Mouse (Mus musculus): ENCODE results near the gene Nynrin. TPM values are rescaled to one million over a fixed set of nuclear protein-coding genes. Genes with fewer than 3 reads are reported as not detected.

The Nynrin gene
- total RNA-seq, 2 experiments from 2014 or later: 39.1 to 40.9 TPM

- DNase-seq: no peak
- intact Hi-C loops (cut with DNase I): no loop called here
These were observed 59.6 kb downstream of the Nynrin start for GRCm38 (mm10) chr14:55913406-55913805.

GRCm38 (mm10) chr14:55918240-55919082, 64.7 kb downstream of the Nynrin start:
- DNase-seq: peak; percentile 78
- intact Hi-C loops (cut with DNase I): no loop called here

- DNase-seq: no peak
- intact Hi-C loops (cut with DNase I): no loop called here
These were observed 68.8 kb downstream of the Nynrin start for GRCm38 (mm10) chr14:55922475-55923232.

Other genes with a start within 250 kb of the Nynrin start
- gene Rec8, start 236.0 kb upstream of the Nynrin start, total RNA-seq (2021): 1 to 10 TPM; 2.6 to 3.8 TPM
- 100 to 1,000 TPM; 161 to 176 TPM for gene Ipo4, start 218.1 kb upstream of the Nynrin start, total RNA-seq (2021)
- 1 to 10 TPM; 4.0 to 4.1 TPM for gene Gm49378, start 216.1 kb upstream of the Nynrin start, total RNA-seq (2021)
- gene Tm9sf1, start 210.2 kb upstream of the Nynrin start, total RNA-seq (2021): 10 to 100 TPM; 35.3 to 41.1 TPM
- 1 to 10 TPM; 1.2 to 2.4 TPM for gene Tssk4, start 203.8 kb upstream of the Nynrin start, total RNA-seq (2021)
- 10 to 100 TPM; 44.6 to 44.7 TPM for gene Mdp1, start 193.5 kb upstream of the Nynrin start, total RNA-seq (2021)
- gene Gmpr2, start 182.1 kb upstream of the Nynrin start, total RNA-seq (2021): 10 to 100 TPM; 33.8 to 35.4 TPM
- 100 to 1,000 TPM; 347 to 384 TPM for gene Nedd8, start 181.9 kb upstream of the Nynrin start, total RNA-seq (2021)
- gene Tinf2, start 172.2 kb upstream of the Nynrin start, total RNA-seq (2021): 10 to 100 TPM; 11.8 to 15.6 TPM
- gene Tgm1, start 140.1 kb upstream of the Nynrin start, total RNA-seq (2021): under 1 TPM in 1 of 2 experiments, not detected in 1; 0.32 TPM
- 10 to 100 TPM; 55.2 to 55.8 TPM for gene Rabggta, start 131.7 kb upstream of the Nynrin start, total RNA-seq (2021)
- 10 to 100 TPM; 63.2 to 75.1 TPM for gene Dhrs1, start 108.3 kb upstream of the Nynrin start, total RNA-seq (2021)
- 10 to 100 TPM; 19.5 to 20.1 TPM for gene Nop9, start 108.3 kb upstream of the Nynrin start, total RNA-seq (2021)
- gene Cideb, start 95.6 kb upstream of the Nynrin start, total RNA-seq (2021): under 1 TPM in 1 of 2 experiments, not detected in 1; 0.90 TPM
- 1 to 10 TPM in 1 of 2 experiments, under 1 TPM in 1; 0.79 to 1.0 TPM for gene Ltb4r2, start 92.6 kb upstream of the Nynrin start, total RNA-seq (2021)
- 1 to 10 TPM; 1.0 to 1.4 TPM for gene Ltb4r1, start 88.0 kb upstream of the Nynrin start, total RNA-seq (2021)
- 1 to 10 TPM; 4.6 to 5.2 TPM for gene Adcy4, start 69.9 kb upstream of the Nynrin start, total RNA-seq (2021)
- 1 to 10 TPM; 1.4 to 1.8 TPM for gene Ripk3, start 65.1 kb upstream of the Nynrin start, total RNA-seq (2021)
- gene Nfatc4, start 30.9 kb upstream of the Nynrin start, total RNA-seq (2021): 1 to 10 TPM; 8.2 TPM
- under 1 TPM; 0.44 to 0.74 TPM for gene Cbln3, start 30.4 kb downstream of the Nynrin start, total RNA-seq (2021)
- 10 to 100 TPM; 12.5 to 13.4 TPM for gene Khnyn, start 30.9 kb downstream of the Nynrin start, total RNA-seq (2021)
- gene Sdr39u1, start 46.3 kb downstream of the Nynrin start, total RNA-seq (2021): 10 to 100 TPM; 63.1 to 75.9 TPM
- 10 to 100 TPM in 1 of 2 experiments, 1 to 10 TPM in 1; 9.8 to 12.4 TPM for gene Cma1, start 90.7 kb downstream of the Nynrin start, total RNA-seq (2021)
- gene Cma2, start 97.0 kb downstream of the Nynrin start, total RNA-seq (2021): not detected
- not detected for gene Mcpt1, start 164.0 kb downstream of the Nynrin start, total RNA-seq (2021)
- gene Mcpt9, start 176.5 kb downstream of the Nynrin start, total RNA-seq (2021): not detected
- not detected for gene Mcpt2, start 188.0 kb downstream of the Nynrin start, total RNA-seq (2021)
- gene Mcpt4, start 208.3 kb downstream of the Nynrin start, total RNA-seq (2021): 1 to 10 TPM; 3.1 to 4.8 TPM
- gene Mcpt8, start 231.3 kb downstream of the Nynrin start, total RNA-seq (2021): not detected
- gene Ctsg, start 248.6 kb downstream of the Nynrin start, total RNA-seq (2021): under 1 TPM in 1 of 2 experiments, not detected in 1; 0.40 TPM